Mouse (Mus musculus): ENCODE measurements around the gene Ankrd49.

Ankrd49 gene

DNA sequence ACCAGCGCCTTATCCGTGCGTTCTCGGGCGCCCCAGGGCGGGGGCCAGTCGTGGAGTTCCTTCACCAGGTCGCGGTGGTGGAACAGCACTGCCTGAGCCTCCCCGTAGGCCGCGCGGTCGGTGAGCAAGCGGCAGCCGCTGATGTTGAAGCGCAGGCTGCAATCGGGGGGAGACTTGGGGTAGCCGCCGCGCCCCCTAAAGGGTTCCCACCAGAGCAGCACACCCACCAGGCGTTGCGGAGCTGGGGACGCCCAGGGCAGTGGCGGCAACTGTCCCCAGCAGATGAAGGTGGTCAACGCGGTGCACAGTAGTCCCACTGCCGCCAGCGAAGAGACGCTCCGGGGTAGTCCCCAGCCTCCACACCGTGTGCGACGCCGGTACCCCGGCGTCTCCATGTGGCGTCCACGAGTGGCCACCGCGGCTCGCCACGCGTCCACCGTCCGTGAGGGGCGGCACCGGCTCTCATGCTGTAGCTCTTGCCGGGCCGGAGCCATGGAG is 33.1 kb downstream of the Ankrd49 start:
- in situ Hi-C loops (cut with MboI, MseI) = loop anchor here in 1 of 2 experiments (5.0 to 25.0 kb wide), 2 partner anchors 961 to 1084 kb away; partner anchors contain the start of gene Slc36a4

DNA sequence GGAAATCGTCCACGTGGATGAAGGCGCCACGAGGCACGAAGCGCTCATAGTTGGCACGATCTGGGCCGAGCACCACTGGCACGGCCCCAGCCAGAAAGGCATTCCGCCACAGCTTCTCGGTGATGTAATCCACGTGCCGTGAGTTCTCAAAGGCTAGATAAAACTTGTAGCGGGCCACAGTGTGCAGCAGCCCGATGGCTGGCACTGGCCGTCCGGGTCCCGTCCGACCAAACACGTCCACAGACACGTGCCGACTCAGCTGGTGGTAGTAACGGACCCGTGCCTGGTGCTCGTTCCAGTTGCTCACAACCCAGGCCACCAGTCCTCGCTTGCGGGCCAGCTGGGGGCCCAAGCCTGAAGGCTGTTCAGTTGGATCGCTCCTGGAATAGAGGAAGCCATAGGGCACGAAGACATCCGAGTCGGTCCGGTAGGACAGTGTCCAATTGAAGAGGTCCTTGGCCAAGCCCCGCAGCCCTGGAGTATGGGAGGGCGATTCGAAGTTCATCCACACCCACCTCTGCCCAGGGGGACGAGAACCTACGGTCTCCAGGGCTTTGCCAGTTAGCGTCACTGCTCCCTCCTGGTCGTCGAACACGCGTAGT is 33.7 kb downstream of the Ankrd49 start:
- in situ Hi-C loops (cut with MboI, MseI) = loop anchor here in 1 of 2 experiments (5.0 to 25.0 kb wide), 2 partner anchors 961 to 1084 kb away; partner anchors contain the start of gene Slc36a4

DNA sequence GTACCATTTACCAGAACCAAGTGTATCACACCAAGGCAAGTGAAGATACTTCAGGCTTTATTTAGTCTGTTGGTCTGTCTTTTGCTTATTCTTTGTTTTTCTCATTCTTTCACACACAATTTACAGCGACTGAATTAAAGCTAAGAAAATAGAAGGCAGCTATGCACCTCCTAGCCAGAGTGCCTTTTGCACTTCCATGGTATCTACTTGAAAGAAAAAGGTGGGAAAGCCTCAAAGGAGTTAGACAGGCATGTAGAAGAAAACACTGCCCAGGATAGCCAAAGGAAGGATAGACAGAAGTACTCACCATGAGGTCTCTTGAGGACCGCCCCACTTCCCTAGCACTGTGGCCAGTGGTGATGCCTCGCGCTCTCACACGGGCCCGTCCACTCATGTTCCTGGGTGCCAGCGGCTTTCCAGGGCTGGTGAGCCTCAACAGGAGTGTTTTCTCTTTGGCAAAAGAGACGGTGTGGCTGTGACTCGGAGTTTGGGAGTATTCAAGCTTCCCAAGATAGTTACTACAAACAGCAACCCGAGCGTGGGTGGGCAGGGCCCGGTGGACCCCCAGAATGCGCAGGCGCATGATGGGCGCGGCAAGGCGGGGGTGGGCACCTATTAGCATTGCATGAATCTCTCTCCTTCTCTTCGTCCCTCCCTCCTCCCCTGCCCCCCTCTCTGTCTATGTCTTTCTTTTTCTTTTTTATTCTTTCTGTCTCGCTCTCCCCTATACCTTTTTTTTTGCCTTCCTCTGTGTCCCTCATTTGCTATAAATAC is 44.3 kb downstream of the Ankrd49 start, which contains the start of gene Piwil4:
TSS of gene Piwil4 (minus strand) at position 583 of the 774 bp plus-strand sequence.
- in situ Hi-C loops (cut with MboI, MseI) = loop anchor here in 1 of 2 experiments (10.0 kb wide), 1 partner anchor 754 kb away; the partner anchor contains the start of gene Smco4

DNA sequence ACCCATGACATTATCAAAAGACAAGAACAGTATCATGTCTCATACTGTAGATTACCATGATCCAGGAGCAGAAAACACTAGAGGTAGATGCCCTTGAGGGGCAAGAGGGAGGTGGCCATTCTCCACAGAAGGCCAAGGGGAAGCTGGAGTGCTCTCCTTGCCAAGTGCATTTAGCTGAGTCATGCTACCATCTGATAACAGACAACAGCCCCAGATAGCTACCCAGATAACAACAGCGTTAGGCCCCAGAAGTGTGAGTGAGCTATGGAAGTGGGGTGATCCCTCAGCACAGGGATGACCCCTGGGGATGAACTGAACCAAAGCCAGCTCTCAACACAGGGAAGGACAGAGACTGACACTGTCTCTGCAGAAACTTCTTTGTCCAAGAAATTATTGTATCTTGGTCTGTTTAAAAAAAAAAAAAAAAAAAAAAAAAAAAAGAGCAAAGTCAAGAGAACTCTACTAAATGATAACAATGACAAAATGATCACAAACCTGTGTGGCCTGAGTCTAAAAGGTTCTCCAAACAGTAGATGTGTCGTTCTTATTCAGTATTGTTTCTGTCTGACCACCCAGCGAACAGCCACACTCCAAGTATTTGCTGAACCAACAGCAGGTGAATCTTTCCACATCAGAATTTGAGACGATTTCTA is 45.0 kb downstream of the Ankrd49 start:
- in situ Hi-C loops (cut with MboI, MseI) = loop anchor here in 1 of 2 experiments (10.0 kb wide), 1 partner anchor 755 kb away; the partner anchor contains the start of gene Smco4

DNA sequence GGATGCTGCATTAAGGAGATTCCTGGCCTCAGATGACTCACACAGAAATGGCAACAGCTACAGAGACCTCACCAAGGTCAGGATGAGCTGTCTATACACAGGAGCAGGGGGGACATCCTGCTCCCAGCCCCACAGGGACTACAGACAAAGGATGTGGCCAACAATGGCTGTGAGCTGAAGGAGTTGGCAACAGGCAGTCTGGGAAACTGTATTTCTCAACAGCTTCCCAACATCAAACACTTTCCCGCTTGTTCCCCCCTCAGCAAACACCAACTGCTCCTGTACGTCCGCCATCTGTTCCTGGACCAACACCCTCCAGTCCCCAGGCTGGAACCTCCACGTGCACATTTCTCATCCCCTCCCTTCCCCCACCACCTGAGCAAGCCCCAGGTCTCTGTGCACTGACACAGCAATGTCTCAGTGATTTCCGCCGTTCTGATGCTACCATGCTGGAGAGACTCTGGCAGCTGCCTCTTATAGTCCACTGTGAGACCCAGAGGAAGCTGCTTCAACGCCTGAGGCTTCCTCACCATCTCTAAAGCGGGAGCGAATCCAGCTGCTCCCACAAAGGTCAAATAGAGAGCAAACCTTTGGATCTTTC is 53.6 kb downstream of the Ankrd49 start:
- in situ Hi-C loops (cut with MboI, MseI) = no loop called here

All from T-helper 17 cell (primary cell).